Mouse (Mus musculus): ENCODE data around the gene Snap29.

GRCm38 (mm10) chr16:17456901-17457300 lies 51.1 kb downstream of the Snap29 start:
- TF ChIP-seq POLR2A (IDR thresholded peaks at IDR 0.05; ENCODE audit: low read depth, low read length) (no peak), ZKSCAN1 (IDR thresholded peaks at IDR 0.05; ENCODE audit: borderline replicate concordance, low read depth, low read length) (no peak), RCOR1 (conservative IDR thresholded peaks at IDR 0.05; ENCODE audit: low read depth, low read length) (no peak)
